In the genomic region with DNA sequence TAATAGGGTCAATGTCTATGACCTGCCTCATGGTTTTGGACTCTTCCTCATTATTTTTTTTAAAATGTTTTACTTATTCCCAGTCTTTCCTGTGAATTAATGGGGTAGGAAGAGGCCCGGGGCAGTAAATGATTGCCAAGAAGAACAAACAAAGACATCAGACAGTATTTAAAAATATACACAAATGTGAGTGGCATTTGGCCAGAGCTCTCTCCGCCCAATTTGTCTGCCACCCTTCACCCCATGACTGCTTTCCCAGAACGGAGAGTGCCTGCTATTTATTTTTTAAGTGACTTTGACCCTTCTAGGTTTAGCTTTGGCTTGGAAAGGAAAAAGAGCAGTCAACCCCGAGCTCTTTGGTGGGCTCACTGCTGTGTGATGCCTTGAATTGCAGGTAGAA, we compare ENCODE assay signal across 22 mouse cellular contexts.
DNase-seq lines count a peak whose midpoint lies in the region; ATAC-seq and TF ChIP-seq lines count a peak whose summit lies in the region.
"Had no signal": no experiment of that assay in that cellular context is flagged by ENCODE, and none has a peak within 500 bp of the region (broad histone marks: within the 10 kb centered on the region; RNA-seq: fewer than 3 reads in every experiment).

No protein-coding gene starts in this region.

- H3K4me1 ChIP-seq in lung, embryonic 14.5 days (ENCODE audit: insufficient read depth): no peaks in the 10 kb centered on the region
- no peaks in the 10 kb centered on the region for H3K4me1 ChIP-seq in lung, postnatal 0 days (ENCODE audit: insufficient read depth, low read depth, low read length)
- peaks cover 4% of the 10 kb centered on the region; the same call in 1 of the 2 replicates for H3K4me1 ChIP-seq in liver, embryonic 15.5 days (replicated peaks)
- H3K4me1 ChIP-seq: embryonic facial prominence, embryonic 15.5 days; forebrain, embryonic 15.5 days; hindbrain, embryonic 13.5 days had no signal

- H3K9ac ChIP-seq in lung, embryonic 14.5 days: no peak overlapping the region
- no peak overlapping the region for H3K9ac ChIP-seq in lung, postnatal 0 days (replicated peaks; ENCODE audit: low read depth)
- no peak overlapping the region for H3K9ac ChIP-seq in liver, embryonic 15.5 days
- H3K9ac ChIP-seq: embryonic facial prominence, embryonic 15.5 days; forebrain, embryonic 15.5 days; hindbrain, embryonic 13.5 days had no signal

- no peaks in the 10 kb centered on the region for H3K9me3 ChIP-seq in lung, embryonic 14.5 days (ENCODE audit: low read depth, low read length)
- H3K9me3 ChIP-seq in lung, postnatal 0 days (ENCODE audit: low read length): no peaks in the 10 kb centered on the region
- no peaks in the 10 kb centered on the region for H3K9me3 ChIP-seq in liver, embryonic 15.5 days (replicated peaks)
- H3K9me3 ChIP-seq: embryonic facial prominence, embryonic 15.5 days; forebrain, embryonic 15.5 days; hindbrain, embryonic 13.5 days had no signal

- H3K27me3 ChIP-seq in lung, embryonic 14.5 days (ENCODE audit: insufficient read depth, low read length): no peaks in the 10 kb centered on the region
- H3K27me3 ChIP-seq in lung, postnatal 0 days (replicated peaks; ENCODE audit: insufficient read depth, low read length): no peaks in the 10 kb centered on the region
- no peaks in the 10 kb centered on the region for H3K27me3 ChIP-seq in liver, embryonic 15.5 days
- H3K27me3 ChIP-seq: embryonic facial prominence, embryonic 15.5 days; forebrain, embryonic 15.5 days; hindbrain, embryonic 13.5 days had no signal

- no peak overlapping the region for H3K27ac ChIP-seq in lung, embryonic 14.5 days (ENCODE audit: low read depth)
- no peak overlapping the region for H3K27ac ChIP-seq in lung, postnatal 0 days (ENCODE audit: low read length)
- peak overlapping the region; percentile 34; the same call in 1 of the 2 replicates for H3K27ac ChIP-seq in liver, embryonic 15.5 days (replicated peaks)
- H3K27ac ChIP-seq: embryonic facial prominence, embryonic 15.5 days; forebrain, embryonic 15.5 days; hindbrain, embryonic 13.5 days; kidney, postnatal 0 days; left cerebral cortex, adult 2 months had no signal

- H3K4me2 ChIP-seq in lung, embryonic 14.5 days: no peak overlapping the region
- H3K4me2 ChIP-seq in lung, postnatal 0 days (replicated peaks; ENCODE audit: low read depth, low read length): no peak overlapping the region
- H3K4me2 ChIP-seq in liver, embryonic 15.5 days: no peak overlapping the region
- H3K4me2 ChIP-seq: embryonic facial prominence, embryonic 15.5 days; forebrain, embryonic 15.5 days; hindbrain, embryonic 13.5 days; midbrain, embryonic 11.5 days had no signal

- DNase-seq in heart, adult 8-10 months (ENCODE audit: low spot score): peak; percentile 2
- no peak for DNase-seq in heart, postnatal 36 days
- peak; percentile 64 for DNase-seq in lung, embryonic 14.5 days
- no peak for DNase-seq in lung, postnatal 0 days (ENCODE audit: low spot score)
- DNase-seq in liver: peak; percentile 7
- DNase-seq in thymus, postnatal 36 days: no peak
- DNase-seq in layer of hippocampus, adult 8-10 months (ENCODE audit: low spot score in 2 of 2): no peak
- DNase-seq: adrenal gland, postnatal 25 days; cerebellum, adult 8-10 months; gastrocnemius, postnatal 14 days; heart, adult 11 months; layer of hippocampus, adult 9-11 months; thymus, postnatal 25 days had no signal

- peak; percentile 31; the same call in 1 of the 2 replicates for ATAC-seq in lung, embryonic 14.5 days (ENCODE audit: insufficient read depth)
- no peak for ATAC-seq in lung, postnatal 0 days
- ATAC-seq in liver, embryonic 15.5 days (ENCODE audit: insufficient read depth): peak; percentile 77
- ATAC-seq: CD4-positive, CD25-positive, alpha-beta regulatory T cell, adult 4 months; forebrain, embryonic 15.5 days; inflammation-experienced regulatory T-cells, adult 6 months had no signal

- intact Hi-C loops in heart, postnatal 36 days (cut with DNase I): no loop called here

- no peak for TF ChIP-seq EP300 in lung, postnatal 0 days (IDR thresholded peaks at IDR 0.05)

- 13% methylated on average over 4 of the region's 4 CpGs for WGBS in lung, embryonic 14.5 days
- WGBS in lung, postnatal 0 days: 21% methylated on average over 4 of the region's 4 CpGs
- 37% methylated on average over 4 of the region's 4 CpGs for WGBS in liver, embryonic 15.5 days (ENCODE audit: insufficient replicate concordance)

- H3K4me3 ChIP-seq in lung, embryonic 14.5 days (ENCODE audit: low read depth, low read length): no peak overlapping the region
- no peak overlapping the region for H3K4me3 ChIP-seq in lung, postnatal 0 days (ENCODE audit: low read depth, low read length)
- H3K4me3 ChIP-seq in liver, embryonic 15.5 days (replicated peaks): no peak overlapping the region
- H3K4me3 ChIP-seq: embryonic facial prominence, embryonic 15.5 days; forebrain, embryonic 15.5 days; hindbrain, embryonic 13.5 days; left cerebral cortex, adult 2 months had no signal

- no peaks in the 10 kb centered on the region for H3K36me3 ChIP-seq in lung, embryonic 14.5 days (ENCODE audit: insufficient read depth)
- H3K36me3 ChIP-seq in lung, postnatal 0 days (ENCODE audit: insufficient read depth, low read length): no peaks in the 10 kb centered on the region
- no peaks in the 10 kb centered on the region for H3K36me3 ChIP-seq in liver, embryonic 15.5 days (replicated peaks)
- H3K36me3 ChIP-seq: embryonic facial prominence, embryonic 15.5 days; forebrain, embryonic 15.5 days; hindbrain, embryonic 13.5 days had no signal

- no peak for TF ChIP-seq CTCF in lung, embryonic 14.5 days (IDR thresholded peaks at IDR 0.05; ENCODE audit: low read depth)
- TF ChIP-seq CTCF in lung, postnatal 0 days (IDR thresholded peaks at IDR 0.05): no peak

Comparison
In these comparisons a context has a peak if more than half of its experiments do, and no peak if none do; other contexts are left out.
1. DNase-seq: peak in heart, adult 8-10 months (single experiment), lung, embryonic 14.5 days (single experiment) and liver (single experiment); none in heart, postnatal 36 days (0 of 2), lung, postnatal 0 days (single experiment), thymus, postnatal 36 days (0 of 2) and layer of hippocampus, adult 8-10 months (0 of 2).